Mouse (Mus musculus): Measurements from ENCODE around the gene Ube2h.

Ube2h gene

GRCm38 (mm10) chr6:30299683-30300082 lies 4.7 kb downstream of the Ube2h start:
- no peak for DNase-seq (ENCODE audit: low read depth, low spot score)

- no peak for DNase-seq (ENCODE audit: low read depth, low spot score)
Measured at GRCm38 (mm10) chr6:30299116-30299515, 5.2 kb downstream of the Ube2h start.

GRCm38 (mm10) chr6:30292579-30292978 lies 11.8 kb downstream of the Ube2h start:
- no peak for DNase-seq (ENCODE audit: low read depth, low spot score)

- no peak for DNase-seq (ENCODE audit: low read depth, low spot score)
Measured at GRCm38 (mm10) chr6:30287958-30288357, 16.4 kb downstream of the Ube2h start.

GRCm38 (mm10) chr6:30286642-30287041 lies 17.7 kb downstream of the Ube2h start:
- no peak for DNase-seq (ENCODE audit: low read depth, low spot score)

GRCm38 (mm10) chr6:30284177-30284576 lies 20.2 kb downstream of the Ube2h start:
- DNase-seq (ENCODE audit: low read depth, low spot score): no peak

GRCm38 (mm10) chr6:30282361-30282760 lies 22.0 kb downstream of the Ube2h start:
- no peak for DNase-seq (ENCODE audit: low read depth, low spot score)

- peak; percentile 54 for DNase-seq (ENCODE audit: low read depth, low spot score)
Measured at GRCm38 (mm10) chr6:30278374-30278773, 26.0 kb downstream of the Ube2h start.

- DNase-seq (ENCODE audit: low read depth, low spot score): no peak
Measured at GRCm38 (mm10) chr6:30276882-30277281, 27.5 kb downstream of the Ube2h start.

- no peak for DNase-seq (ENCODE audit: low read depth, low spot score)
Measured at GRCm38 (mm10) chr6:30276375-30276774, 28.0 kb downstream of the Ube2h start.

- no peak for DNase-seq (ENCODE audit: low read depth, low spot score)
Measured at GRCm38 (mm10) chr6:30275159-30275847, 29.0 kb downstream of the Ube2h start.

GRCm38 (mm10) chr6:30272911-30273310 lies 31.4 kb downstream of the Ube2h start:
- no peak for DNase-seq (ENCODE audit: low read depth, low spot score)

- DNase-seq (ENCODE audit: low read depth, low spot score): no peak
Measured at GRCm38 (mm10) chr6:30272338-30272905, 31.9 kb downstream of the Ube2h start.

GRCm38 (mm10) chr6:30269846-30270245 lies 34.5 kb downstream of the Ube2h start:
- DNase-seq (ENCODE audit: low read depth, low spot score): no peak

- peak; percentile 47 for DNase-seq (ENCODE audit: low read depth, low spot score)
Measured at GRCm38 (mm10) chr6:30267486-30267885, 36.9 kb downstream of the Ube2h start.

- DNase-seq (ENCODE audit: low read depth, low spot score): no peak
Measured at GRCm38 (mm10) chr6:30265402-30265801, 38.9 kb downstream of the Ube2h start.

GRCm38 (mm10) chr6:30263053-30263452 lies 41.3 kb downstream of the Ube2h start:
- peak; percentile 31 for DNase-seq (ENCODE audit: low read depth, low spot score)

- peak; percentile 52 for DNase-seq (ENCODE audit: low read depth, low spot score)
Measured at GRCm38 (mm10) chr6:30259271-30259670, 45.1 kb downstream of the Ube2h start.

GRCm38 (mm10) chr6:30257962-30258361 lies 46.4 kb downstream of the Ube2h start:
- DNase-seq (ENCODE audit: low read depth, low spot score): no peak

GRCm38 (mm10) chr6:30255846-30256245 lies 48.5 kb downstream of the Ube2h start:
- DNase-seq (ENCODE audit: low read depth, low spot score): no peak

- peak; percentile 60 for DNase-seq (ENCODE audit: low read depth, low spot score)
Measured at GRCm38 (mm10) chr6:30252271-30253010, 51.9 kb downstream of the Ube2h start.

GRCm38 (mm10) chr6:30248708-30249107 lies 55.6 kb downstream of the Ube2h start:
- no peak for DNase-seq (ENCODE audit: low read depth, low spot score)

- DNase-seq (ENCODE audit: low read depth, low spot score): no peak
Measured at GRCm38 (mm10) chr6:30245940-30246339, 58.4 kb downstream of the Ube2h start.

All from brain, adult 2 months (tissue).